Mouse (Mus musculus): Measurements from ENCODE around the gene Map7d1. TPM values are rescaled to one million over a fixed set of nuclear protein-coding genes. Genes with fewer than 3 reads are reported as not detected.

Gene Map7d1
- polyA plus RNA-seq, 1 experiment from 2014 or later = 64.2 TPM

- DNase-seq (ENCODE audit: low spot score) (no peak), ATAC-seq (ENCODE audit: low read depth) (no peak)
- H3K4me1 ChIP-seq (ENCODE audit: control insufficient read depth, insufficient read depth, low read length) = peaks cover 36% of the 10 kb centered on the region
- peak overlapping the region; percentile 98 for H3K4me3 ChIP-seq (ENCODE audit: low read depth, low read length)
- H3K27ac ChIP-seq (replicated peaks; ENCODE audit: low read depth, low read length) = no peak overlapping the region
- H3K9ac ChIP-seq (ENCODE audit: low read depth, low read length) = peak overlapping the region; percentile 94; the same call in 1 of the 2 replicates
- H3K36me3 ChIP-seq (ENCODE audit: control insufficient read depth, insufficient read depth, low read length) = 0 out of 2 replicates have a peak, but pooled peaks cover 5% of the 10 kb centered on the region
- no peaks in the 10 kb centered on the region for H3K27me3 ChIP-seq (replicated peaks; ENCODE audit: control insufficient read depth, insufficient read depth, low read length)
- no peaks in the 10 kb centered on the region for H3K9me3 ChIP-seq (ENCODE audit: control insufficient read depth, low read length)
- 73% methylated on average over 14 of the region's 14 CpGs for WGBS
- peak overlapping the region; percentile 79 for H3K4me2 ChIP-seq (ENCODE audit: low read depth, low read length)
Measured at GRCm38 (mm10) chr4:126253637-126254272, 2.4 kb downstream of the Map7d1 start.

- no peak overlapping the region for H3K4me3 ChIP-seq (ENCODE audit: low read depth, low read length)
- no peaks in the 10 kb centered on the region for H3K9me3 ChIP-seq (ENCODE audit: control insufficient read depth, low read length)
- peak overlapping the region; percentile 36 for H3K9ac ChIP-seq (ENCODE audit: low read depth, low read length)
- H3K4me2 ChIP-seq (ENCODE audit: low read depth, low read length) = peak overlapping the region; percentile 11; the same call in 1 of the 2 replicates
- no peak for ATAC-seq (ENCODE audit: low read depth)
- DNase-seq (ENCODE audit: low spot score) = no peak
- H3K27me3 ChIP-seq (replicated peaks; ENCODE audit: control insufficient read depth, insufficient read depth, low read length) = no peaks in the 10 kb centered on the region
- no peak overlapping the region for H3K27ac ChIP-seq (replicated peaks; ENCODE audit: low read depth, low read length)
- 69% methylated on average over 16 of the region's 17 CpGs for WGBS
- peaks cover 39% of the 10 kb centered on the region for H3K4me1 ChIP-seq (ENCODE audit: control insufficient read depth, insufficient read depth, low read length)
- 0 out of 2 replicates have a peak, but pooled peaks cover 5% of the 10 kb centered on the region for H3K36me3 ChIP-seq (ENCODE audit: control insufficient read depth, insufficient read depth, low read length)
Measured at GRCm38 (mm10) chr4:126252411-126253237, 3.5 kb downstream of the Map7d1 start.

GRCm38 (mm10) chr4:126251655-126252254 lies 4.4 kb downstream of the Map7d1 start:
- no peaks in the 10 kb centered on the region for H3K9me3 ChIP-seq (ENCODE audit: control insufficient read depth, low read length)
- H3K4me3 ChIP-seq (ENCODE audit: low read depth, low read length) = no peak overlapping the region
- H3K9ac ChIP-seq (ENCODE audit: low read depth, low read length) = peak overlapping the region; percentile 36; the same call in 1 of the 2 replicates
- H3K4me1 ChIP-seq (ENCODE audit: control insufficient read depth, insufficient read depth, low read length) = peaks cover 34% of the 10 kb centered on the region
- no peaks in the 10 kb centered on the region for H3K27me3 ChIP-seq (replicated peaks; ENCODE audit: control insufficient read depth, insufficient read depth, low read length)
- 44% methylated on average over 11 of the region's 11 CpGs for WGBS
- DNase-seq (ENCODE audit: low spot score) (no peak), ATAC-seq (ENCODE audit: low read depth) (no peak)
- peak overlapping the region; percentile 8 for H3K4me2 ChIP-seq (ENCODE audit: low read depth, low read length)
- 0 out of 2 replicates have a peak, but pooled peaks cover 5% of the 10 kb centered on the region for H3K36me3 ChIP-seq (ENCODE audit: control insufficient read depth, insufficient read depth, low read length)
- H3K27ac ChIP-seq (replicated peaks; ENCODE audit: low read depth, low read length) = no peak overlapping the region; the same call in 1 of the 2 replicates

GRCm38 (mm10) chr4:126250659-126251058 lies 5.5 kb downstream of the Map7d1 start:
- 51% methylated on average over 4 of the region's 4 CpGs for WGBS
- no peaks in the 10 kb centered on the region for H3K9me3 ChIP-seq (ENCODE audit: control insufficient read depth, low read length)
- H3K4me2 ChIP-seq (ENCODE audit: low read depth, low read length) = no peak overlapping the region
- no peaks in the 10 kb centered on the region for H3K27me3 ChIP-seq (replicated peaks; ENCODE audit: control insufficient read depth, insufficient read depth, low read length)
- peaks cover 34% of the 10 kb centered on the region for H3K4me1 ChIP-seq (ENCODE audit: control insufficient read depth, insufficient read depth, low read length)
- DNase-seq (ENCODE audit: low spot score) (no peak), ATAC-seq (ENCODE audit: low read depth) (no peak)
- 0 out of 2 replicates have a peak overlapping the region, but pooled peaks have one; percentile 37 for H3K9ac ChIP-seq (ENCODE audit: low read depth, low read length)
- no peak overlapping the region for H3K27ac ChIP-seq (replicated peaks; ENCODE audit: low read depth, low read length)
- H3K36me3 ChIP-seq (ENCODE audit: control insufficient read depth, insufficient read depth, low read length) = 0 out of 2 replicates have a peak, but pooled peaks cover 10% of the 10 kb centered on the region
- no peak overlapping the region for H3K4me3 ChIP-seq (ENCODE audit: low read depth, low read length)

GRCm38 (mm10) chr4:126248261-126248868 lies 7.8 kb downstream of the Map7d1 start:
- 25% methylated on average over 11 of the region's 11 CpGs for WGBS
- peak overlapping the region; percentile 10; the same call in 1 of the 2 replicates for H3K27ac ChIP-seq (replicated peaks; ENCODE audit: low read depth, low read length)
- peaks cover 20% of the 10 kb centered on the region for H3K4me1 ChIP-seq (ENCODE audit: control insufficient read depth, insufficient read depth, low read length)
- peak overlapping the region; percentile 19; the same call in 1 of the 2 replicates for H3K9ac ChIP-seq (ENCODE audit: low read depth, low read length)
- no peaks in the 10 kb centered on the region for H3K27me3 ChIP-seq (replicated peaks; ENCODE audit: control insufficient read depth, insufficient read depth, low read length)
- DNase-seq (ENCODE audit: low spot score) (no peak), ATAC-seq (ENCODE audit: low read depth) (0 out of 2 replicates have a peak, but pooled peaks have one; percentile 34)
- H3K4me2 ChIP-seq (ENCODE audit: low read depth, low read length) = no peak overlapping the region
- H3K36me3 ChIP-seq (ENCODE audit: control insufficient read depth, insufficient read depth, low read length) = 0 out of 2 replicates have a peak, but pooled peaks cover 16% of the 10 kb centered on the region
- no peak overlapping the region for H3K4me3 ChIP-seq (ENCODE audit: low read depth, low read length)
- H3K9me3 ChIP-seq (ENCODE audit: control insufficient read depth, low read length) = no peaks in the 10 kb centered on the region

- no peak for DNase-seq (ENCODE audit: low spot score)
- no peak overlapping the region for H3K27ac ChIP-seq (replicated peaks; ENCODE audit: low read depth, low read length)
- H3K4me3 ChIP-seq (ENCODE audit: low read depth, low read length) = no peak overlapping the region
- no peak overlapping the region; the same call in 1 of the 2 replicates for H3K9ac ChIP-seq (ENCODE audit: low read depth, low read length)
- WGBS = 77% methylated on average over 13 of the region's 13 CpGs
- H3K36me3 ChIP-seq (ENCODE audit: control insufficient read depth, insufficient read depth, low read length) = peaks cover 31% of the 10 kb centered on the region
- peaks cover 8% of the 10 kb centered on the region for H3K4me1 ChIP-seq (ENCODE audit: control insufficient read depth, insufficient read depth, low read length)
- no peak for ATAC-seq (ENCODE audit: low read depth)
- H3K4me2 ChIP-seq (ENCODE audit: low read depth, low read length) = no peak overlapping the region
- H3K27me3 ChIP-seq (replicated peaks; ENCODE audit: control insufficient read depth, insufficient read depth, low read length) = no peaks in the 10 kb centered on the region
- no peaks in the 10 kb centered on the region for H3K9me3 ChIP-seq (ENCODE audit: control insufficient read depth, low read length)
Measured at GRCm38 (mm10) chr4:126246202-126246889, 9.8 kb downstream of the Map7d1 start.

GRCm38 (mm10) chr4:126242510-126242909 lies 13.6 kb downstream of the Map7d1 start:
- H3K27ac ChIP-seq (replicated peaks; ENCODE audit: low read depth, low read length) = no peak overlapping the region
- H3K9me3 ChIP-seq (ENCODE audit: control insufficient read depth, low read length) = no peaks in the 10 kb centered on the region
- H3K4me1 ChIP-seq (ENCODE audit: control insufficient read depth, insufficient read depth, low read length) = no peaks in the 10 kb centered on the region
- DNase-seq (ENCODE audit: low spot score) = no peak
- no peaks in the 10 kb centered on the region for H3K27me3 ChIP-seq (replicated peaks; ENCODE audit: control insufficient read depth, insufficient read depth, low read length)
- H3K36me3 ChIP-seq (ENCODE audit: control insufficient read depth, insufficient read depth, low read length) = peaks cover 62% of the 10 kb centered on the region
- no peak overlapping the region for H3K4me2 ChIP-seq (ENCODE audit: low read depth, low read length)
- H3K9ac ChIP-seq (ENCODE audit: low read depth, low read length) = no peak overlapping the region
- ATAC-seq (ENCODE audit: low read depth) = no peak
- 90% methylated on average over 6 of the region's 6 CpGs for WGBS
- H3K4me3 ChIP-seq (ENCODE audit: low read depth, low read length) = no peak overlapping the region

Data from embryonic facial prominence, embryonic 14.5 days (tissue).